Mouse (Mus musculus): ENCODE results near the gene Trpm2. TPM values are rescaled to one million over a fixed set of nuclear protein-coding genes. Genes with fewer than 3 reads are reported as not detected.

Trpm2 gene
- total and polyA plus RNA-seq, 3 experiments: 0.16 to 0.34 TPM; not detected in 1

DNA sequence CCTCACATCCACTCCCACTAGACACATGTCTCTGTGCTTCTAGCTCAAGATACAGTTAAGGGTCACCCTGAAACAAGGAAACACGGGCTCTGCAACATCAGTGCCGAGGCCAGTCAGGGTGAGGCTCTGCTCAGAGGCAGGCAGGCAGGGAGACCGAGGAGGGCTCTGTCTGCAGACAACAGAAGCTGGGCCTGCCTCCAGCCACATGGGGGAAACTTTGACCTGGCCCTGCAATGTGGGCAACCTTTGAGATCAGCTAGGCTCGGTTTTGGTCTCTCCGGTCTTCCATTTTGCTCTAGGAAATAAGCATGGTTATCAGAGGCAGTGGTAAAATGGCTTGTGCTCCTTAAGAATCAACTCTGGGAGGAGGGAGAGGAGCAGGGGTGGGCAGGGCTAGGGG lies 46.0 kb upstream of the Trpm2 start:
- Histone ChIP-seq H3K27me3 (replicated peaks) (peaks cover 16% of the 10 kb centered on the region), H3K4me1 (ENCODE audit: control insufficient read depth in 1 of 2, insufficient read depth in 2 of 2) (peaks cover 0 to 3% of the 10 kb centered on the region in 2 experiments; a peak in 2 of 4 replicates), H3K79me2 (replicated peaks; ENCODE audit: control insufficient read depth, extremely low read depth, insufficient read depth, poor library complexity, severe bottlenecking) (no peaks in the 10 kb centered on the region), H3K4me2 (ENCODE audit: insufficient read depth, low read depth, poor library complexity, severe bottlenecking) (no peak overlapping the region), H3K4me3 (replicated peaks in 1 of 3; ENCODE audit: low read depth in 2 of 3, low read length in 2 of 3, poor library complexity in 1 of 3) (no peak overlapping the region), H3K9ac (ENCODE audit: insufficient read depth, low read depth) (no peak overlapping the region), H3K9me3 (replicated peaks; ENCODE audit: low read length) (peaks cover 12% of the 10 kb centered on the region), H3K27ac (ENCODE audit: insufficient read depth, low read depth) (no peak overlapping the region), H3K36me3 (replicated peaks in 1 of 2; ENCODE audit: control insufficient read depth in 1 of 2, insufficient read depth in 1 of 2, low read length in 1 of 2) (no peaks in the 10 kb centered on the region)
- in situ Hi-C loops (cut with MboI; ENCODE audit: low pct_ligation_motif_present, low pct_unique_long_range_greater_than_20kb, low sequenced_read_pairs) (no loop called here), dilution Hi-C loops (cut with MboI; ENCODE audit: extremely low pct_ligation_motif_present, extremely low pct_unique_long_range_greater_than_20kb, low sequenced_read_pairs) (no loop called here)
- no peak for DNase-seq (ENCODE audit: extremely low read depth)
- no peak for TF ChIP-seq NELFE (IDR thresholded peaks at IDR 0.05; ENCODE audit: low read depth, low read length)
- no peak for TF ChIP-seq PAX5 (IDR thresholded peaks at IDR 0.05; ENCODE audit: low read length)
- TF ChIP-seq MAZ (IDR thresholded peaks at IDR 0.05; ENCODE audit: low read depth, low read length): no peak
- TF ChIP-seq RAD21 (IDR thresholded peaks at IDR 0.05; ENCODE audit: low read depth, low read length): no peak
- TF ChIP-seq MAX (IDR thresholded peaks at IDR 0.05; ENCODE audit: low read length): no peak
- no peak for TF ChIP-seq CTCF (conservative IDR thresholded peaks at IDR 0.05 in 1 of 2, IDR thresholded peaks at IDR 0.05 in 1 of 2; ENCODE audit: low read depth in 2 of 2, low read length in 2 of 2)
- TF ChIP-seq JUND (conservative IDR thresholded peaks at IDR 0.05; ENCODE audit: low read depth, low read length): no peak

DNA sequence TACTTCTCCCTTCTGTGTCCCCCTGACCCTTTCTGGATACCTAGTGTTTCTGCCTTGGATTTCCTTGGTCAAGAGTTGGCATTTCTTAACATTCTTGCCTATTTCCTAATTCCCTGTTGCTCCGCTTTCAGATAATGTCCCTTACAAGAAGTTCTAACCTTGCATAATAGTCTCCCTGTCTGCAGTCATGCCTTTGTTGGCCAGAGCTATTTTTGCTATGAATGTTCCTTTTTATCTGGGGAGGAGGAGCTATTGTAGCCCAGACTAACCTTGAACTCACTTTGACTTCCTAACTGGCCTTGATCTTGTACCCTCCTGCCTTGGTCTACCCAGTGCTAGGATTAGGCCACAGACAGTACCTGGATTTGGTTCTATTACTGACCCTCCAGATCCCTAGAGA lies 45.1 kb upstream of the Trpm2 start:
- dilution Hi-C loops (cut with MboI; ENCODE audit: extremely low pct_ligation_motif_present, extremely low pct_unique_long_range_greater_than_20kb, low sequenced_read_pairs): no loop called here
- peaks cover 12% of the 10 kb centered on the region for H3K9me3 ChIP-seq (replicated peaks; ENCODE audit: low read length)
- no peak overlapping the region for H3K27ac ChIP-seq (ENCODE audit: insufficient read depth, low read depth)
- DNase-seq (ENCODE audit: extremely low read depth): no peak
- no peak for TF ChIP-seq MAX (IDR thresholded peaks at IDR 0.05; ENCODE audit: low read length)
- TF ChIP-seq MAFK (IDR thresholded peaks at IDR 0.05; ENCODE audit: insufficient replicate concordance, low read length): no peak
- TF ChIP-seq ZNF384 (IDR thresholded peaks at IDR 0.05; ENCODE audit: low read depth, low read length): no peak
- TF ChIP-seq EP300 (IDR thresholded peaks at IDR 0.05; ENCODE audit: low read length): no peak
- no peak for TF ChIP-seq KAT2A (IDR thresholded peaks at IDR 0.05; ENCODE audit: insufficient replicate concordance, low read length)
- TF ChIP-seq ZMIZ1 (IDR thresholded peaks at IDR 0.05; ENCODE audit: low read depth, low read length): no peak
- TF ChIP-seq JUN (IDR thresholded peaks at IDR 0.05; ENCODE audit: insufficient read depth, low read depth, low read length): no peak
- no peak for TF ChIP-seq NELFE (IDR thresholded peaks at IDR 0.05; ENCODE audit: low read depth, low read length)
- no peak for TF ChIP-seq SIN3A (IDR thresholded peaks at IDR 0.05; ENCODE audit: low read length)
- TF ChIP-seq HCFC1 (IDR thresholded peaks at IDR 0.05; ENCODE audit: low read depth, low read length): no peak
- no peak for TF ChIP-seq TBP (conservative IDR thresholded peaks at IDR 0.05; ENCODE audit: low read depth, low read length)
- TF ChIP-seq USF1 (IDR thresholded peaks at IDR 0.05; ENCODE audit: low read depth, low read length): no peak
- no peak for TF ChIP-seq ZKSCAN1 (IDR thresholded peaks at IDR 0.05; ENCODE audit: borderline replicate concordance, low read depth, low read length)
- no peak for TF ChIP-seq MXI1 (IDR thresholded peaks at IDR 0.05; ENCODE audit: low read depth, low read length)
- no peak for TF ChIP-seq TCF12 (IDR thresholded peaks at IDR 0.05; ENCODE audit: low read depth, low read length)
- no peaks in the 10 kb centered on the region for H3K36me3 ChIP-seq (replicated peaks in 1 of 2; ENCODE audit: control insufficient read depth in 1 of 2, insufficient read depth in 1 of 2, low read length in 1 of 2)
- H3K4me2 ChIP-seq (ENCODE audit: insufficient read depth, low read depth, poor library complexity, severe bottlenecking): no peak overlapping the region
- H3K4me1 ChIP-seq (ENCODE audit: control insufficient read depth in 1 of 2, insufficient read depth in 2 of 2): peaks cover 0 to 5% of the 10 kb centered on the region in 2 experiments; a peak in 2 of 4 replicates
- H3K27me3 ChIP-seq (replicated peaks): peaks cover 19% of the 10 kb centered on the region
- H3K79me2 ChIP-seq (replicated peaks; ENCODE audit: control insufficient read depth, extremely low read depth, insufficient read depth, poor library complexity, severe bottlenecking): no peaks in the 10 kb centered on the region
- H3K4me3 ChIP-seq (replicated peaks in 1 of 3; ENCODE audit: low read depth in 2 of 3, low read length in 2 of 3, poor library complexity in 1 of 3): no peak overlapping the region
- in situ Hi-C loops (cut with MboI; ENCODE audit: low pct_ligation_motif_present, low pct_unique_long_range_greater_than_20kb, low sequenced_read_pairs): no loop called here
- no peak overlapping the region for H3K9ac ChIP-seq (ENCODE audit: insufficient read depth, low read depth)

Data from CH12.LX (cell line).